Mouse (Mus musculus): Measurements from ENCODE around the gene Specc1. TPM values are rescaled to one million over a fixed set of nuclear protein-coding genes. Genes with fewer than 3 reads are reported as not detected.

Specc1 gene
- total RNA-seq, 2 experiments from 2014 or later, result 61.0 to 83.6 TPM

DNA sequence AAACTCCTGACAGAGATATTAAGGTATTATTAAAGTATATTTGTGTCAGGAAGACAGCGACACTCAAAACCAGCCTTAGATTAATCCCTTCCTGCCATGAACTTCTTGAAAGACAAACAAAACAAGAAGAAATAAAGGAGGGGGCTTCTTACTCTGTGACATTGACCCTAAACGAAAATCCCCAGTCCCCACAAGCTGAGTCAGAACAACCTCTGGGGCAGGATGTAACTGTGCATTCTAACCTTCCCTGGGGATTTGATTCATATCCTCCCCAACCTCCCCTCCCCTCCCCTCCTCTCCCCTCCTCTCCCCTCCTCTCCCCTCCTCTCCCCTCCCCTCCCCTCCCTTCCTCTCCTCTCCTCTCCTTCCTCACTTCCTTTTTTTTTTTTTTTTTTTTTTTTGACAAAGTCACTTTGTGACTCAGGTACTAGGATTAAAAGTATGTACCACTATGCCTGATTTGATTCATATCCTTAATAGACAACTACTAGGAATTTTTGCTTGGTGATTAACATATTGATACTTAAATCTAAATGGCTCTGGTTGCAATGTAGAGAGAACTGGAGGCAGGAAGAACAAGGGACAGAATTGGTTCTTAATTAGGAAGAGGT, 174.2 kb downstream of the Specc1 start:
- DNase-seq (ENCODE audit: low spot score in 2 of 2), result no peak
- intact Hi-C loops (cut with DNase I), result loop anchor here (10.0 kb wide), 1 partner anchor 176 kb away; the partner anchor contains the start of gene Specc1

GRCm38 (mm10) chr11:62131601-62132000, 175.0 kb downstream of the Specc1 start:
- intact Hi-C loops (cut with DNase I), result loop anchor here (10.0 kb wide), 1 partner anchor 177 kb away; the partner anchor contains the start of gene Specc1
- DNase-seq (ENCODE audit: low spot score in 2 of 2), result no peak

DNA sequence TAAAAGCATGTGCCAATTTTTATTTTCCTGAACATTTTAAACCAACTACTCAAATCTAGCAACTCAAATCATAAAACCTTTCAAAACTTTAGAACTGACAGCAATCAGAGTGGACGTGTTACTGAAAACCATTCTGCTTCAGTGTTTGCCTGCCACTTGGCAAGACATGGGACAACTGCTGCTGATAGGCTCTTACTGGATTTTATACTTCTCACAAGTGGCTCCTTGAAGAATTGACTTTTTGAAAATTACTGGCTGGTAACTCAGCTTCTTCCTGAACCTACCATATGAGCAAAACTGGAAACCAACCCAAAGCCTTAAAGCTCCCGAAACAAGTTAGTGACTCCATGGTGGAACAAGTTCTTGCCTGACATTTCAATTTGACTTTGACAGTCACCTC, 177.6 kb downstream of the Specc1 start:
- DNase-seq (ENCODE audit: low spot score in 2 of 2), result no peak
- intact Hi-C loops (cut with DNase I), result loop anchor here (10.0 kb wide), 1 partner anchor 179 kb away; the partner anchor contains the start of gene Specc1

DNA sequence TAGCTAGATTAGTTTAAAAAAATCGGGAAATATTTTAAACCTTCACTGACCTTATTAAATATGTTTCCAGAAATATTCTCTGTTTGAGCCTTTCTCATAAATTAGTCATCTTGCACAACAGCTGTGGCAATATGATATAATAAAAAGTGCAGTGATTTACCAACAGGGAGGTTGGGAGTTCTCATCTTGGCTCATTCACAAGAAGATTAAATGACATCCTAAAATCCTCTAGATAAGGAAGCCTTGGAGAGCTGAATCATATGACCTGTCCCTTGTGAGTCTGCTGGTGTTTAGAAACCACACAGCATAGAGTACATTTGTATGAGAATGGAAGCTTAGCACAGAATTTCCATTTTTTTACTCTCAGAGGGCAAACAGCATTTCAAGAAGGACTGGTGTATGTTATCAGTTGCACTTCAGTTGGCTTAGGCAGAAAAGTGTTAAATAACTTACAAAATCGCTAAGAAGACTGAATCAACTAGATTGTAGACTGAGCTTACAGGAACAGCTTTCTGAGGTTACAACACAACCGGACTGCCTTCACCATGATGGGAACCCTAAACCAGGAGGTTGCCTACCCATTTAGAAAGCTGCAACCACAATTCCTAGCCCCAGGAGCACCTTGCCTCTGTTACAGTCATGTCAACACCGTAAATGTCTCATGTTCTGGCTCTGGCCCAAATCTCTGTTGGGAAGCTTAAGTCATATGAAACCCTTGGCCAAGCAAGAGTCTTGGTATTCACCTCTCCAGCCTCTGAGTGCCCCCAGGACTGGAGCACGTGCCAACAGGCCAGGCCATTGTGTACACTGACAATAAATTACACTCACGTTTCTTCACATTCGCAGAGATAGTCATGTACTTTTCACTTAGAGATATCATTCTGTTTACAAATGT, 188.9 kb downstream of the Specc1 start:
- no peak for DNase-seq (ENCODE audit: low spot score in 2 of 2)
- intact Hi-C loops (cut with DNase I), result no loop called here

DNA sequence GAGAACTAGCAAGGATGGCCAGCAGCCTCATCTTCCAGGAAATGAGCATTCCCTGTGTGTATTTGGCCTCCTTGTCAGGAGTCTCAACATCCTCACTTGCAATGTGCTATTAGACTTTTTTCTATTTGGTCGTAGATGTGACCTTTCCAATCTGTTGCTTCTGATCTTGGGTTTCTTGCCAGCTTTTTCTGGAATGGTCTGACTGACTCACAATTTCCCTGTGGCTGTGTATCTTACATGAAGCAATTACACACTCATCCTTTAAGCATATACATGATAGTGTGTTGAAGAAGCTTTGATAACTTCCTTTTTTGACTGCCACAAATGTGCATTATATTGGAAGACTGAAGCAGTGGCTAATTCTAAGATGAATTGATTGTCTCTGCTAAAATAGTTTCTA, 190.1 kb downstream of the Specc1 start:
- DNase-seq (ENCODE audit: low spot score in 2 of 2), result no peak
- intact Hi-C loops (cut with DNase I), result no loop called here

GRCm38 (mm10) chr11:62148026-62148425, 191.5 kb downstream of the Specc1 start:
- no peak for DNase-seq (ENCODE audit: low spot score in 2 of 2)
- intact Hi-C loops (cut with DNase I), result no loop called here

GRCm38 (mm10) chr11:62148449-62148848, 191.9 kb downstream of the Specc1 start:
- intact Hi-C loops (cut with DNase I), result no loop called here
- DNase-seq (ENCODE audit: low spot score in 2 of 2), result no peak

DNA sequence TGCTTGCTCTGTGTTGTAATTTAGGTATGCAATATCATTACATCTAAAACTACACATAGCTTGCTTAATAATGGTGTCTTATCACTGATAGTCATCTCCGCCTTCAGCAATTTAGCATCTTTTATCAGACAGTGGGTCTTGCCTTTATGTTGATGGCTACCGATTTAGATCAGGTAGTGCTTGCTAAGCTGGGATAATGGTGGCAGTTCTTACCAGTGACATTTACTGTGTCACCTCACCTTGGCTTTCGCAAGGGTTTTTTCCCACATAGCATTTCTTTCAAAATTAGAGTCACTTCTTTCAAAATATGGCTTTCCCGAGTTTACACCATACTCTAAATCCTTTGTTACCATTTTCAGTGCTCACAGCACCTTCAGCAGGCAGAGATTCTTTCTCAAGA, 196.5 kb downstream of the Specc1 start:
- DNase-seq (ENCODE audit: low spot score in 2 of 2), result no peak
- intact Hi-C loops (cut with DNase I), result no loop called here

DNA sequence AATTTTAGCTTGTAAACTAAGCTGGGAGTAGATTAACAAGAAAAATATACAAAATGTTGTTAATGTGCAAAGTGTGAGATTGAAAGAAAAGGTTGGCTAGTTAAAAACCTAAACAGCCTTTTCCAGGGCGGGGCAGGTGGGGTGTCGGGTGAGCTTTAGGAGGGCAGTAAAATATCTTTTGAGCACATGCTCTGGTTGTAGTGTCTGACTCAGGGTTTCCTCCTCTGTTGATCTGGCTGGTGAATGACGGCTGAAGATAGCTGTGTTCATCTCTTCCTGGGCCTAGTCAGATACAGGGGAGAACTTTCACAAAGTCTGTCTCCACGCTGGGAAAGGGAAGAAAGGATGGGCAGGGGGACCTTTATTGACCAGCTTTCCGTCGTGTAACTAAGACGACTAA, 203.2 kb downstream of the Specc1 start:
- intact Hi-C loops (cut with DNase I), result no loop called here
- DNase-seq (ENCODE audit: low spot score in 2 of 2), result no peak

GRCm38 (mm10) chr11:62161450-62161849, 204.9 kb downstream of the Specc1 start:
- no peak for DNase-seq (ENCODE audit: low spot score in 2 of 2)
- intact Hi-C loops (cut with DNase I), result no loop called here

DNA sequence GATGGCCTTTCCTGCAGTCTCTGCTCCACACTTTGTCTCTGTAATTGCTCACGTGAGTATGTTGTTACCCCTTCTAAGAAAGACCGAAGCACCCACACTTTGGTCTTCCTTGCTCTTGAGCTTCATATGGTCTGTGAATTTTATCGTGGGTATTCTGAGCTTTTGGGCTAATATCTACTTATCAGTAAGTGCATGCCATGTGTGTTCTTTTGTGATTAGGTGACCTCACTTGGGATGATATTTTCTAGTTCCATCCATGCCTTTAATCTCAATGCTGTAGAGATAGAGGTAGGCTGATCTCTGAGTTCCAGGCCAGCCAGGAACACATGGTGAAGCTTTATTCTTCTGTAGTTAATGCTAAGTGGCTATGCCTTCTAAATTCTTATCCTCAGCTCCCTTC, 207.8 kb downstream of the Specc1 start:
- intact Hi-C loops (cut with DNase I), result no loop called here

DNA sequence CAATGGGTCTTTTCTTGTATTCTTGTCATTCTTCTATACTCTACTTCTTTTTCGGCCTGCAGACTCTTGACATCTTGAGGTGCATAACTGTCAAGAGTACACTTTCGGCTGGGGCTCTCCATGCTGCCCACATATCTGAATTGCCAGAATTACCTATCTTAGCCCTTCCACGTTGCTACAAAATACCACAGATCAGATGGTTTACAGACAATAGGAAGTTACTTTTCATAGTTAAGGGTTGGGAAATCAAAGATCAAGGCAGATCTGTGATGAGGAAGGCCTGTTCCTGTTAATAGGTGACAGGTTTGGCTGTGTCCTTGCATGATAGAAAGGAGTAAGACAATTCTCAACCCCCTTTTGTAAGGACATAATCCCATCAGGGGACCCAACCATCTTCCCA, 209.9 kb downstream of the Specc1 start:
- intact Hi-C loops (cut with DNase I), result no loop called here
- no peak for DNase-seq (ENCODE audit: low spot score in 2 of 2)

More for the DNA sequence above, 207.8 kb downstream of the Specc1 start:
- no peak for DNase-seq (ENCODE audit: low spot score in 2 of 2)

DNA sequence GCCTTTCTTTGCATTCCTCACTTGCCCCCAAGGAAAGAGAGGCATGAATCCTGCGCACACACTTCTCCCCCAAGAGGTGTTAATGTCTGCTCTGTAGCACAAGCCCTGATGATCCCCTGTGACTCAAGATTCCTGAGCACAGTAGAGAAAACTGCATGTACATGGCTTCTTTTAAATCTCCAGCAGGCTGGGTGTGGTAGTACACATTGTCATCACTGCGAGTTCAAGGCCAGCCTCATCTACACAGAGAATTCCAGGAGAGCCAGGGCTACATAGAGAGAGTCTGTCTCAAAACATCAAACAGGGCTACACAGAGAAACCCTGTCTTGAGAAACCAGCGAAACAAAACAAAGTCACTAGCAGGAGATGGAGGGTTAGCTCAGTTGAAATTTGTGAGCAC, 211.6 kb downstream of the Specc1 start:
- DNase-seq (ENCODE audit: low spot score in 2 of 2), result no peak
- intact Hi-C loops (cut with DNase I), result no loop called here

DNA sequence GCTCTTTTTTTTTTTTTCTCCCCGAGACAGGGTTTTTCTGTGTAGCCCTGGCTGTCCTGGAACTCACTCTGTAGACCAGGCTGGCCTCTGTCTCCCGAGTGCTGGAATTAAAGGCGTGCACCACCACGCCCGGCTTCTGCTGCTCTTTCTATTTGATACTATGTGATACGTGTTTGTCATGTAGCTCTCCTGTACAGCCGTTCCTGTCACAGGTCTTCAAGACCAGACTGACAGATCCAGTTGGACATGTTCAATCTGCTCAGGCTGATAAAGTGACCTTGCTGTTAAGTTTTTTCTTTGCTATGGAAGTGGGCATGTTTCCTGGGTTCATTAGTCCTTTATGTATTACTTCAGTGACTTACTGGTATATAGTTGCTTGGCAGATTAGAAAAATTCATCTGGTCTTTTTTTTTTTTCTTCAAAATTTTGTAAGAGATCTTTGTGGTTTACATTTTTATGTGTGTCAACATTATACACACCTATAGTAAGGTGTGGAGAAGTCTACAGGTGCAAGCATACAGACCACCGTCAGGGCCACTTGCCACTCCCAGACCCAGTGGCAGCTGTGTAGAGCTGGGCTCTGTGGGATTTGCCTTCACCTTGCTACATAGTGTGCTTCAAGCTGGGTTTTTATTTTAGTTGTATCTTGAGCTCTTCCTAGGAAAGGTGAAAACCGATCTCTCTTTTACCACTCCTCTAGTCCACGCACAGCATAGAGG, 221.0 kb downstream of the Specc1 start:
- intact Hi-C loops (cut with DNase I), result no loop called here
- DNase-seq (ENCODE audit: low spot score in 2 of 2), result no peak

DNA sequence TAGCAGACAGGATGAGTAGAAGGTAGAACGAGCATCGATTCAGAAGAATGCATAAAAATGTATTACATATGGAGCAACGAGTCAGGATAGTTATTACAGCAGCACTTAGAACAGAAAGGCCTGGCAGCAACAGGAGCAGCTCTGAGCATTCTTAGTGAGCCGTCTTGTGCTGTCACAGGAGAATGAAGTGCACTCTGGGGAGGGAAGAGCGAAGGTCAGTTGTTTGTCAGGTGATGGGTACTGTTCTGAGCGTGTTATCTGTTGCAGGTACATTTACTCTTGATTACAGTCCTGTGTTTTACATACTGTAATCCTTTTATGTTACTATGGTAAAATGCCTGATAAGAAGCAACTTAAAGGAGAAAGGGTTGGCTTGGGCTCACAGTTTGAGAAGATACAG, 224.2 kb downstream of the Specc1 start:
- intact Hi-C loops (cut with DNase I), result no loop called here

GRCm38 (mm10) chr11:62184900-62185299, 228.3 kb downstream of the Specc1 start:
- DNase-seq (ENCODE audit: low spot score in 2 of 2), result no peak

More for the DNA sequence above, 224.2 kb downstream of the Specc1 start:
- no peak for DNase-seq (ENCODE audit: low spot score in 2 of 2)

DNA sequence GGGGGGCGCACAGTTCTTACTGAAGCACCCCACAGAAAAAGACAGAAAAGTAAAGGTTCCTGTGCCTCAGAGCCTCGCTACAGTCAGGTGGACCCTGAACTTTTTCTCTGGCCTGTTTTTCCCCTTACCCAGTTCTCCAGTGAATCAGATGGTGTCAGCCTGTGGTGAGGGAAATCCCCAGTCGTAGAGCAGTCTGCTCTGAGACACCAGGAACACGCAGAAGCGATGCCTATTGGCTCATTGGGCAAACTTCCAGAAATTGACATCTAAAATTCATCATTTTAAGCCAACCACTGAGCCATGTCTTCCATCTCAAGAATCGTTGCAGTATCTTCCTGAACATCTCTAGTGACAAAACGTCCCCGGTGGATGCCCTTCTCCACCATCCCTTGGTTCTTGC, 230.5 kb downstream of the Specc1 start:
- DNase-seq (ENCODE audit: low spot score in 2 of 2), result no peak
- intact Hi-C loops (cut with DNase I), result no loop called here

More at GRCm38 (mm10) chr11:62184900-62185299, 228.3 kb downstream of the Specc1 start:
- intact Hi-C loops (cut with DNase I), result no loop called here

DNA sequence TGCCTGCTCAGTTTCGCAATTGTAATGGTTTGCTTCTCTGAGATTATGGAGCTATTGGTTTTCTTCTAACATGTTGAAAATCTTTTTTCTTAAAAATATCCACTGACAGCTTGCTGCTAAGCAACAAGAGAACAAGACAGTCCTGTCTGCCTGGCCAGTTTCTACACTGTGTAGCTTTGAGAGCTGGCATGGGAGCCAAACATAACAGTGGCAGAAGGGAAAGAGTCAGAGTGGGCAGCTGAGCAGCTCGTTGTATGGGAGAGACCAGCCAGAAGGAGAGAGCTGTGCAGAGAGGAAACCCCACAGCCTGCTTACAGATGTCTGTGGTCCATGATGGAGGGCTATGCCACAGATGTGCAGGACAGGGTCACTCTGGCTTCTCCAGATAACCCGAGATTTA, 235.5 kb downstream of the Specc1 start:
- intact Hi-C loops (cut with DNase I), result no loop called here
- DNase-seq (ENCODE audit: low spot score in 2 of 2), result peak; percentile 6 to 8

GRCm38 (mm10) chr11:62193116-62193515, 236.6 kb downstream of the Specc1 start:
- no peak for DNase-seq (ENCODE audit: low spot score in 2 of 2)
- intact Hi-C loops (cut with DNase I), result no loop called here

DNA sequence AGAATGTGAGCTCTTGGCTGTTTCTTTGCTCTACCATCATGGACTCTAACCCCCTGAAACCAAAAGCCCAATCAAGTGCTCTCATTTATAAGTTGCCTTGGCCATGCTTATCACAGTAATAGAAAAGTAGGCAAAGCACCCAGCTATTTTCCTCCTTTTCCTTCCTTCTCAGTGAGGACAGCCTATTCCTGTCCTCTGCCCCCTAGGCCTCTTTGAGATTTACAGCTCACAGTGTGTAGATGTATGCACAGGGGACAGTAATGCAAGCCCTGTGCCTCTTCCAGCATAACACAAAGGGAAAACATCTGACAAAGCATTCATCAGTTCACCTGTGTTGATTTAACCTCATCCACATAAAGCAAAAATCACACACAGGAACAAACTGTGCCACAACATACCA, 237.7 kb downstream of the Specc1 start:
- intact Hi-C loops (cut with DNase I), result no loop called here
- DNase-seq (ENCODE audit: low spot score in 2 of 2), result no peak
